Mouse (Mus musculus): ENCODE results near the gene Btnl10.

Btnl10 gene

GRCm38 (mm10) chr11:58917745-58918366, at the start of gene Btnl10:
Gene Btnl10, plus strand, starts transcription at chr11:58917908.
- DNase-seq (ENCODE audit: low spot score), result no peak

DNA sequence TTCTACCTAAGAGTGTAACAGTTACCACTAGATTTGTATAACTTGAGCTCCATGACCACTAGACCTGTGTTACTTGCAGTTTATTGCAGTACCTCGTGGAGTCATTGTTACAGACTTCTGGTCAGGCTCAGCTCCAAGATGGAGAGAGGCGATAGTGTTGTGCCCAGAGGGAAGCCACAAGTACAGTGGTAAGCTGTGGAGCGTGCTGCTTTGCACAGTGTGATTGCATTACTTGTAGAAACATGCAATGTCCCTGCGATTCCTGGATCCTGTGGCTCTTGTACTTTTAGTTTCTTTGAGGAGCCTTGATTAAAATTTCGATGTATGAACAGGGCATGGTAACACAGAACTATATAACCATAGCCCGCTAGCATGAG, 49.8 kb upstream of the Btnl10 start:
- no peak for DNase-seq (ENCODE audit: low spot score)

DNA sequence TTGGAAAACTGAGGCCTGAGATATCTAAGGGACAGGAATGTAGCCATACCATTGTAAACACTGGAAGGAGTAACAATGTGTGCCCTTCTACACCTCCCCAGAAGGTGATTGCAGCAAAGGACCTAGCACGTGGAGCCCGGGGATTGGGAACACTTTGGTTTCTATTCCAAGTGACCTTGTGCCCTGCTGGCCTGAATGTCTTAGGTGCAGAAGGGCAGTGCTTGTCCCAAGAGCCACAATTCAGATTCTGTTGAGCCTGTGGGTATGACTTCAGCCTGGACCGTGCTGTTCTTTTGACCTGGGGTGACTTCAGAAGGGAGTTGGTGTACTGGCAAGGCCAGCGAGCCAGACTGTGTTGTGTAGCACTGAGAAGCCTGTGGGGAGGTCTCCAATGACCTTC, 46.7 kb upstream of the Btnl10 start:
- no peak for DNase-seq (ENCODE audit: low spot score)

DNA sequence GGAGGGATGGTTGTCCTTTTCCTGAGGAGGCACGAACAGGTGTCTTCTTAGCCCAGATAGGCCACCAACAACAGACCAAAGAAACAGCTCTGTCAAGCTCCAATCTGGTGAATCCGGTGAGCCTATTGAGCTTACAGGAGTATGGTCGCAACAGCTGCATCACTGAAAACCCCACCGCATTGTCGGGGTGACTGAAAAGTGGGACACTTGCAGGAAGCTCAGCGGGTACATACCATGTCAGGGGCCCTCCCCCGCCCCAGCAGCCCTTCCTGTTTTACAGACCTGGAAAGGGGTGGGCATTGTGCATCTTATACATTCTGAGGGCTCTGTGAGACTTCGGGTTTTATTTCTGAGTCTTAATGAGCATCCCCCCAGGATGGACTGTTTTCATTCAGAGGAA, 34.0 kb upstream of the Btnl10 start:
- DNase-seq (ENCODE audit: low spot score), result no peak

DNA sequence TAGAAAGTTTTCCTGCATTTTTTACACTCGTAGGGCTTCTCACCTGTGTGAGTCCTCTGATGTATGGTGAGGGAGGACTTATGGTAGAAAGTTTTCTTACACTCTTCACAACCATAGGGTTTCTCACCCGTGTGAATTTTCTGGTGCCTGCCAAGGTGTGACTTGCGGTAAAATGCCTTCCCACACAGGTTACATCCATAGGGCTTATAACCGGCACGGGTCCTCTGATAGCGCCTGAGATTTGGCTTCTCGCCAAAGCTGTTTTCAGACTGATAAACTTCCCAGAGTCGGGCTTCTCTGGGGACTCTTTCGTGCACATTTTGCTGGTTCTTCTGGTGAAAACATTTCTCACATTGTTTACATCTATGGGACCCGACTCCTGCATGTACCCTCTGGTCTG, 27.2 kb upstream of the Btnl10 start:
- no peak for DNase-seq (ENCODE audit: low spot score)

DNA sequence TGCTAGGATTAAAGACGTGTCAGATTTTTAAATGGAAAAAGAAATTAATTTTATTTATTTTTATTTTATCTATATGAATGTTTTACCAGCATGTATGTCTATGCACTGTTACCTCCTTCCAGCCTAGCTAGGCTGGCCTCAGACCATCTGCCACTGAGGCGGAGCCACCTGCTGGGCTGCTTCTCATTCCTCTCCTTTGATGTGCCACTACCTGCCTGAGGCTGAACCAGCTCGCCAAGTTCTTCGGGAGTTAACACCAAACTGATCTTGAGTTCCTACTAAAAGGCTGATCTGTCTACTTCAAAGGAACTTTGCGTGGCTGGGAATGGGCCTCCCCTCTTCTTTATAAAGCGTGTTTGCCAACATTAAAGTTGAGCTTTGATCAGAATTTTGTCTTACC, 23.3 kb upstream of the Btnl10 start:
- no peak for DNase-seq (ENCODE audit: low spot score)

DNA sequence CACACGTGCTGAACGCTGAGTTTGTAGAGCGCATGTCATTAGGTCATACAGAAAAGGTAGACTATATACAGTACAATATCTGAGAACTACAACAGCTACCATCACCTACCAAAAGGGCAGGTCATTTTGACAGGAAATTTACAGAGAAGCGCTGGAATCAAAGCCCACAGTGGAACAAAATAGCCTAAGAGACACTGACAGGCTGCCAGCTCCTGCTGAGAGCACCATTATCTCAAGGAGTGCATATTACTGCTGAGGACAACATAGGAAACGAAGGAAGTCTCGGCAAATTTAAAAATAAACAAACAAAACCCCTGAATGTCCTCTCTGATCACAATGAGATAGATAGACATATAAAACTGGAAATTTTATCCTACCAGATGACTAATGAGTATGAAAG, 20.2 kb upstream of the Btnl10 start:
- peak; percentile 25 for DNase-seq (ENCODE audit: low spot score)

DNA sequence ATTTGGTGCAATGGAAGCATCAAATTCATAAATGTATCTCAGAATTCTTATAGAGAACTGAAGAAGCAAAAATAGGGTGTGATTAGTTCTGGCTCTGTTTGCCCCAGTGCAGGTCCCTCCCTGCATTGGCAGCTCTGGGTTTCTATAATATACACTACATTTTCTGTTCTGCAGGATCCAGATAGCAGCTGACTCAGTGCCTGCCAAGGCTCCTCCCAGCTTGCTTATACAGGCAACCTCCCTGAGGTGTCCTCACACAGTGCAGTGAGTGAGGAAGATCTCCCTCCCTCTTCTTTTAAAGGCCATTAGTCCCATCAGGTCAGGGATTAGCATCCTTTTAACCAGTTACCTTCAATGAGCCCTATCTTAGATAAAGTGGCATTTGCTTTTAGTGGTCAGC, 16.6 kb upstream of the Btnl10 start:
- DNase-seq (ENCODE audit: low spot score), result no peak

GRCm38 (mm10) chr11:58903511-58904409, 13.9 kb upstream of the Btnl10 start, which contains the start of gene Zfp39:
Gene Zfp39, minus strand, starts transcription at chr11:58904225.
- peak; percentile 97 for DNase-seq (ENCODE audit: low spot score)

- no peak for DNase-seq (ENCODE audit: low spot score)
These were observed 13.3 kb upstream of the Btnl10 start for GRCm38 (mm10) chr11:58904410-58904718.

GRCm38 (mm10) chr11:58904838-58905237, 12.9 kb upstream of the Btnl10 start:
- DNase-seq (ENCODE audit: low spot score), result peak; percentile 48

DNA sequence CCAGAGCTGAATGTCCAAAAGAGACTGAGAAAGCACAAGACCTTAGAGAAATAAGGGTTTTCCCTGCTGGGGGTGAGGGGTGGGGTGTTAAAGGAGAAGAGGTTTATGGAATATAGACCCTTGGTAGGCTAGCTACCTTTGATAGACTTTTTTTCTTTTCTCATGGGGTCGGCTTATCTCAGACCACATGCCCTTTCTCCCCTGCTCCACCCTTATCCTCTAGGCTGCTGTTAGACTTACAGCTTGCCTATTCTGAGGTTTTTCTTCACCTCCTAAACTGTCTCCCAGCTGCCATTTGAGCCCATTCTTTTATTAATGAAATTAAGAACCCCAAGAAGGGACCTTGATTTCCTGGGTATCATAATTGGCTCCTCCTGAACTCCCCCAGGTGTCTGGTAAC, 3.9 kb upstream of the Btnl10 start:
- DNase-seq (ENCODE audit: low spot score), result no peak

- peak; percentile 28 for DNase-seq (ENCODE audit: low spot score)
These were observed 3.2 kb upstream of the Btnl10 start for GRCm38 (mm10) chr11:58914461-58915028.

DNA sequence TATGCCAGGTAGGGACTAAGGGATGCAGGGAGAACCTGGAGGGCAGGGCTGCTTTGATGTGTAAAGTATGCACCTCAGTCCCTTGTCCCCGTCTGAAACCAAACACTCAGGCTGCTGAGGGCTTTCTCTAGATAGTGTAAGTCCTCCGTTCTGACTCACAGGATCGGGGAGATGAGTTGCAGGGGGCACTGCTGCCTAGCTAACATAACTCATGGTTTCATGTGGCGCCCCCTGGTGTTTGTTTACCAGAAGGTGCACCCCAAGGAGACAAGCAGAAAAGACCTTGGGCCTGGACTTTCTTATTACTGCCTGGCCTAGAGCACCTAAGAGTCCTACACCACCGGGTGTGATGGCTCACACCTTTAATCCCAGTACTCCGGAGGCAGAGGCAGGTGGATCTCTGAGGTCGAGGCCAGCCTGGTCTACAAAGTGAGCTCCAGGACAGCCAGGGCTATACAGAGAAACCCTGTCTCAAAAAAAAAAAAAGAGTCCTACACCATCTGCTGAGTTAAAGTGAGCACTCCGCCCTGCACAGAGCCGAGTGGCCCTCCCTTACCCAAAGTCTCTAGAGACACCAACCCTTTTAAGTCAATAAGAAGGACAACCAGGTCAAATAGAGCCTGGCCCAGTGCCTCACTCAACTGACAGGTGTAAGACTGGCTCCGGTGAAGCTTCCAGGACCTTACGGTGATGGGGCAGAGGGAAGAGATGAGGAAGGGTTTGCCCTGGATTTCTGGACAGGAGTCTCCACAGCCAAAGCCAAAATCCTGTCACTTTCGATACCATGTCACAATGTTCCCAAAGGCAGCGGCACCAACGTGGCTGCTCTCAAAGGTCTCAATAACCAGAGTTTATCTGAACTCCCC, 596 bp upstream of the Btnl10 start:
- peak; percentile 61 for DNase-seq (ENCODE audit: low spot score)

DNA sequence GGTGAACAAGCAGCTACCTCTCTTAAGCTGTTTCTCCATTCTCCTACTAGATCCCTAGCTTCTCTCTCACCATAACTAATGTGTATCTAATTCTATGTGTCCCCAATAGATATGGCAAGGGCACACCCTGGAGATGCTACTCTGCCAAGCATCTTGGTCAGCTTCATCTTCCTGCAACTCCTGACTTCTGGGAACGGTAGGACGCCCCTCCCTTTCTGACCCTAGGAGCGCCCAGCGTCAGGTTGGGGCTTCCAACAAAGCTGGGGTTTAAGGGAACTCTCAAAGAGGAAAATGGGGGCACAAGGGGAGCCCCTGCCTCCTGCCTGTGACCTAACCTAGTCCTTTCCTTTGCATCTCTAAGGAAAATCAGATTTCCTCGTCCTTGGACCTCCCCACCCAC, 1.1 kb downstream of the Btnl10 start:
- no peak for DNase-seq (ENCODE audit: low spot score)

GRCm38 (mm10) chr11:58922420-58922819, 4.7 kb downstream of the Btnl10 start:
- DNase-seq (ENCODE audit: low spot score), result no peak

DNA sequence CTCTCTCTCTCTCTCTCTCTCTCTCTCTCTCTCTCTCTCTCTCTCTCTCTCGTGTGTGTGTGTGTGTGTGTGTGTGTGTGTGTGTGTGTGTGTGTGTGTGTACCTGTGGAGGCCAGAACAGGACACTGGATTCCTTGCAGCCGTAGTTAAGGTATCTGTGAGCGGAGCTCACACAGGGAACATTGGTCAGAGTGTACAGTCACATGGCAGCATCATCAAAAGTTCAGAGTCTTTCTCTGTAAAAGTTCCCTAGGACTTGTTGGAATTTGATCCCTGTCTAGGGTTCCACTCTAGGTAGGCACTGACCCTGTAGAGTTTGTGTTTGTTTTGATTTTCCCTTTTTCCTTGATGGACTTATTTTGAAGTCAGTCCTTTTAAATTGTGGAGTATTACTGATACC, 8.9 kb downstream of the Btnl10 start:
- no peak for DNase-seq (ENCODE audit: low spot score)

DNA sequence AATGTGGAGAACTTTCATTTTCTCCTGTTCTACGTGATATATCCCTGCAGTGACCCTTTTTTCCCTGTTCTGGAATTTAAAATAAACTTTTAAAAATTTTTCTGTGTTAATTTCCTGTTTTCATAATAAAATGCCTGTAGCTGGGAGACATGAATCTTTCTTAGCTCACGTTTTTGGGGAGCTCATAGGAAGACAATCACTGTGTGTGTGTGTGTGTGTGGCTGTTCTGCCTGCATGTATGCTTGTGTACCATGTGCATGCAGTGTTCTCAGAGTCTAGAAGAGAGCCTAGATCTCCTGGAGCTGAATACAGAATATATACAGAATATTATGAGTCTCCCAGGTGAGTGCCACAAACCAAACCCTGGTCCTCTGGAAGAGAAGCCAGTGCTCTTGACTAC, 9.3 kb downstream of the Btnl10 start:
- no peak for DNase-seq (ENCODE audit: low spot score)

DNA sequence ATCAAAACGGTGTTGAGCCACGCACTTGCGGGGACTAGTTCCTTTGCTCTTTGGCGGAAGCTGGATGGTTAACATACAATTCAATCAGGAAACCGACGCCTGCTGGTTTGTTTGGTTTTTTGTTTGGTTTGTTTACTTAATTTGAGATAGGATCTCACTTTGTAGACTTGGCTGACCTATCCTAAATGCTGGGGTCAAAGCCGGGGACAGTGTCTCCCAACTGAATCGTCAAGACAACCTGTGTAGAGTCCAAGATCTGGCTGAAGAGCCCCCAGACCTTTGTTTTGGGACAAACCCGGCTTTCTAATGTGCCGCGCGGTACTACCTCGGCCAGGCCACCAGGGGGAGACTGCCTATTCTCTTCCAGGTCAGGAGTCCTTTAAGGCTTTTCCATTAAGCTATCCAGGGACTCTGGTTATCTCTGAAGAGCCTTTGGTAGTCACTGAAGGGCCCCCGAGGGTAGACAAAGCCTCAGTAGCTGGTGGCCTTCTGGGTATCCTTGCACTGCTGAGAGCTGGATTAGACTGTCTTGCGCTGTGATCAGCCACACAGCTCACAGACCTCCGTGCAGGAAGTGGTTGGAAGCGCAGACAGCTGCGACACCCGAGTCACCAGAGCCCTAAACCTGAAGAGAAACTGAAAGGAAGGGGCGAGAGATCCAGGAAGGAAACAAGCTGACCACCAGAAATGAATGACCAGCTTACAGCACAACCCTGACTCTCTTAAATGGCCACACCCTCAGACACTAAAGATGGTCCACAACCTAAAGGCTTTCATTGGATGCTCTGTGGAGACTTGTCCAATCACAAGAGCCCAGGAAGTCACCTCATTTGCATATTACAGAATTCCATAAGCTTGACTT, 10.3 kb downstream of the Btnl10 start:
- peak; percentile 75 for DNase-seq (ENCODE audit: low spot score)

DNA sequence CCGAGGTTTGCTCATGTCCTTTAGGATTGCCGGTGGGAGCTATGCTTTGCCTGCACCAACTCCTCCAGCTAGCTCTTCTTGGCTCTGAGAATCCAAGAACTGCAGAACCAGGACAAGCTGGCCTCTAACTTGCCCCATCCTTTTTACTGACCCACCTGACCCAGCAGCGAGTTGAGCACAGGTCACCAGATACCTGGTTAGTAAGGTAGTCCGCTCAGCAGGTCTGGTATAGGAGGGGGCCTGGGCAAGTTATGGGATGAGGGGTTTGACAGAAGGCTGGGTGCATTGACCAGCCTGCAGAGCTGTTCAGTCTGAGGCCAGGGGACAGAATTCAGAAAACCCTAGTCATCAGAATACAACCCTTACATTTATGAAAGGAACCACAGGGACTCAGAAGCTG, 11.3 kb downstream of the Btnl10 start:
- no peak for DNase-seq (ENCODE audit: low spot score)

DNA sequence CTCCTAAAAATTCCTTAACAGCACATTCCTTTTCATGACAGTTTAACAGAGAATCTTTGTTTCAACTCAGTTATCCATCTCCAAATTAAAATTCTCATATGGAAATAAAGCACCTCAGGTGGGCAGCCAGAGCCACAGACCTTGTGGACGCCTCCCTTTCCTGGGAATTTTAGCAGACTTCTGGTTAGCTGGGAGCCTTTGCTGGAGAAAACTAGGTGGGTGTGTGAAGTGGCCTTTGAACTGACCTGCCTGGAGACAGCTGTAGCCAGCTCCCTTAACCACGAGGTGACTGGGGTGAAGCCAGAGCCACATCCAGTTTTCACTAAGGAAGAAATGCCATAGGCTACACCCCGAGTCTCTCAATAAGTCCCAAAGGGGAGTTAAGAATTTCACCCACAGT, 11.9 kb downstream of the Btnl10 start:
- DNase-seq (ENCODE audit: low spot score), result no peak

DNA sequence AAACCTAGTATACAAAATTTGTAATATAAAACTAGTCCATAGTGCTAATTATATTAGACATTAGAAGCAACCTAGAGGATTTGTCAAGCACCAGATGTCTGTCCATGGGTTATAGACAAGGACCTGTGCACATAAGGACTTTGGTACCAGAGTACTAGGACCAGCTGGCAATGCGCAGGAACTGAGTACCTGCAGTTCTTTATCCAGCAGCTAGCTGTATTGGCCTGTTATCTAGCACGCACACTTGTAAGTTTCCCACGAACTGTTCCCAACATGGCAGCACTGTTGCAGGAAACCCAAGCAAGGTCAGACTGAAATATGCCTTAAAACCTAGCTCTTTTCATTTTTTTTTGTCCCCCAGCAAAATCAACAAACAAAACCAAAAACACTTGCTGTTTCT, 12.5 kb downstream of the Btnl10 start:
- DNase-seq (ENCODE audit: low spot score), result no peak

All from lung, postnatal 25 days (tissue).